Mouse (Mus musculus) midbrain, embryonic 10.5 days (tissue): Measurements from ENCODE around the gene Gm21973. TPM values are rescaled to one million over a fixed set of nuclear protein-coding genes. Genes with fewer than 3 reads are reported as not detected.

Experiments
- DNase-seq: peaks from one replicate; pipeline ENCODE4 v3.0.0-alpha.2; 2017; ENCODE audit warnings: low spot score
- H3K27ac ChIP-seq: fragments of 300-500 bp; sonication (generic); replicated peaks from 2 replicates; pipeline ENCODE4 v1.5.1; 2016; ENCODE audit warnings: mild to moderate bottlenecking
- H3K27me3 ChIP-seq: fragments of 300-500 bp; sonication (generic); 2 replicates; pipeline ENCODE4 v1.6.1; 2016; ENCODE audit warnings: low read depth, mild to moderate bottlenecking; ENCODE audit not compliant: poor library complexity, severe bottlenecking
- H3K36me3 ChIP-seq: fragments of 300-500 bp; sonication (generic); 2 replicates; pipeline ENCODE4 v1.6.1; 2016; ENCODE audit warnings: mild to moderate bottlenecking, moderate library complexity
- H3K4me1 ChIP-seq: fragments of 300-500 bp; sonication (generic); 2 replicates; pipeline ENCODE4 v1.6.1; 2016
- H3K4me3 ChIP-seq: fragments of 300-500 bp; sonication (generic); 2 replicates; pipeline ENCODE4 v1.5.1; 2016; ENCODE audit warnings: mild to moderate bottlenecking, moderate library complexity
- H3K9me3 ChIP-seq: fragments of 300-500 bp; sonication (generic); replicated peaks from 2 replicates; pipeline ENCODE4 v1.6.1; 2016; ENCODE audit warnings: mild to moderate bottlenecking
- WGBS: fragments of 180-500 bp; shearing (Covaris S2); methylation state at CpG from one replicate; pipeline ENCODE4 v1.1.7; 2016; 5-methylcytosine and 5-hydroxymethylcytosine counted together
- polyA plus RNA-seq: library from polyadenylated mRNA; unstranded; fragments of >200 nt; fragmentation: Nextera tagmentation; extraction: Ambion mirVana; gene quantifications from 2 replicates; pipeline ENCODE4 v1.2.1, GENCODE M21; 2016

Gene Gm21973
- polyA plus RNA-seq, 1 experiment from 2014 or later: not detected

DNA sequence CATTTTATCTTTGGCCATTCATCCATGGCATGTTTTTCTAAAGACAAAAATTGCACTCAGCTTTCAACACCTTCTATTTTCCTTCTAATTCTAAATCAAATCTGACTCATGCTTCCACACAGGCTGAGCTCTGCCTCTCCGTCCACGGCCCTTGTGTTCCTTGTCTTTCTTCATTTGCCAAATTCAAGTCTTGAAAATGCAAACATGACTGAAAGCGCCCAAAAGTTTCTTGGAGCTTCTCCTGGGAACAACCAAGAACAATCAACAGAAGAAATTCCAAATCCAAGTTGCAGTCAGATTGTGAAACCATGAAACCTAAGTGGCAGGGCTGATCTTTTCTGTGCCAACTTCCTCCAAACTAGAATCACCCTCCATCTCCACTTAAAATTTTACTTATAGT lies 13.4 kb downstream of the Gm21973 start:
- Histone ChIP-seq H3K4me1 (no peaks in the 10 kb centered on the region), H3K4me3 (no peak overlapping the region), H3K27me3 (no peaks in the 10 kb centered on the region), H3K9me3 (no peaks in the 10 kb centered on the region), H3K36me3 (no peaks in the 10 kb centered on the region), H3K27ac (no peak overlapping the region)
- no peak for DNase-seq
- 89% methylated on average over 3 of the region's 3 CpGs for whole genome bisulfite sequencing

DNA sequence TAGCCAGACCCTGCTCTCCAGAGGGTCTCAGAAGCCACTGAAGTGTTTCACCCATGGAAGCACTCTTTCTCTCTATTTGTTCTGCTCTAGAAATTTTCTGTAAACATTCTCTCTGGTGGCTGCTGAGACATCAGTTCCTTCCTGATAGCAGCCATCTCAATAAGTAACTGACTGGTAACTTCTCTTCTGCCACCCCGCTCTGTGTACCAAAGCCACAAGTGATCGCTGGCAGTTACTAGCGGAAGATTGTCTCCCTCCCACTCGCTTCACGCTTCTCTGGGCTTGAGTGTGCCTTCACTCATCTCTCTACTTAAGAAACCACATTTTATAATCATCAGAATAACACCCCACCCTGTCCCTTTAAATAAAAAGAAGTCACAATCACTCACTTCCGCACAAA lies 21.9 kb downstream of the Gm21973 start:
- Histone ChIP-seq H3K27me3 (no peaks in the 10 kb centered on the region), H3K4me1 (no peaks in the 10 kb centered on the region), H3K4me3 (no peak overlapping the region), H3K9me3 (no peaks in the 10 kb centered on the region), H3K36me3 (no peaks in the 10 kb centered on the region), H3K27ac (no peak overlapping the region)
- 92% methylated on average over 6 of the region's 6 CpGs for WGBS
- no peak for DNase-seq

DNA sequence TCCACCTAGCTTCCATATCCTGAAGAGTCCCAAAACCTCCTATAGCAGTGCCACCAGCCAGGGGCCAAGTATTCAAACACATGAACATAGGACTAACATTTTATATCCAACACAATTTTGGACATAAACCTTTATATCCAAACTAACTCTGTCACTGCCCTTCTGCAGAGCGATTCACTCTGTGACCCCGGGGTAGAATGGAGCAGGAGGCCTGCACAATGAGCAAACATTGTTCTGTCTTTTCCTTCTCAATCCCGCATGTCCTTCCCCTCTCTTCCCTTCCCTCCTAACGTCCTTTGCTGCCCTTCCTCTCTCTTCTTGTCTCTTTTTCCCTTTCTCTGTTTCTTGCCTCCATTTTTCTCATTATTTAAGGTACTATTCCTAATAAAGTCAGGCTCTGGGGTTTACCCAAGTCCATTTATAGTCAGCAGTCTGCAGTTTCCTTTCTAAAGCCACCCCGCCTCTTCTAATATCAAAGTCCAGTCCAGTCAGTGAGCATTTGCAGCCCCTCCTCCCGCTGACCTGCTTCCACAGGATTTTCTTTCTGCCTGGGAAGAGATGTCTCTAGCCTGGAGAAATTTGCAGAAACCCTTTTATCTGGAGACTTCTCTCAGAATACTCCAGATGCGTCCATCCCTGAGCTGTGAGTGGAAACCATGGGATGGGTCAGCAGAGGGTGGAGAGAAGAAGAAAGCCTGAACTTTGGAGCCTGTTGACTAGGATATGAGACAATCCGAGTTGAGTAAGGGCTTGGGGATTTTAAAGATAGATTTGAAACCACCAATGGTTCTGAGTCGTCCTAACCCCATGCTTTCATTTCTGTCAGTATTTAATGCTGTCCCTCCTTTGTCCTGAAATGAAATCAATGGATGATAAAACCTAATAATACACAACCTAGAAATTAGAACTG lies 33.1 kb downstream of the Gm21973 start, which contains the start of gene Agxt2:
Gene Agxt2 (plus strand): TSS at position 494 of the 910 bp plus-strand sequence.
- no peak within 1 kb of the TSS for H3K27ac ChIP-seq
- DNase-seq: no peak
- WGBS: 85% methylated on average over 9 of the region's 9 CpGs
- H3K27me3 ChIP-seq: no peaks in the 10 kb centered on the region
- H3K36me3 ChIP-seq: no peaks in the 10 kb centered on the region
- H3K9me3 ChIP-seq: no peaks in the 10 kb centered on the region
- no peak within 1 kb of the TSS for H3K4me3 ChIP-seq
- no peaks in the 10 kb centered on the region for H3K4me1 ChIP-seq

GRCm38 (mm10) chr15:10366331-10366730 lies 41.2 kb downstream of the Gm21973 start:
- Histone ChIP-seq H3K27me3 (no peaks in the 10 kb centered on the region), H3K27ac (no peak overlapping the region), H3K9me3 (no peaks in the 10 kb centered on the region), H3K4me3 (no peak overlapping the region), H3K4me1 (no peaks in the 10 kb centered on the region), H3K36me3 (no peaks in the 10 kb centered on the region)
- 94% methylated on average over 2 of the region's 2 CpGs for WGBS
- no peak for DNase-seq

- H3K36me3 ChIP-seq: no peaks in the 10 kb centered on the region
- no peak for DNase-seq
- no peaks in the 10 kb centered on the region for H3K9me3 ChIP-seq
- no peaks in the 10 kb centered on the region for H3K4me1 ChIP-seq
- no peak overlapping the region for H3K4me3 ChIP-seq
- no peaks in the 10 kb centered on the region for H3K27me3 ChIP-seq
- WGBS: 84% methylated on average over 3 of the region's 3 CpGs
- no peak overlapping the region for H3K27ac ChIP-seq
These were observed 50.2 kb downstream of the Gm21973 start for GRCm38 (mm10) chr15:10375404-10375803.

- no peak for DNase-seq
- WGBS: 93% methylated on average over 4 of the region's 4 CpGs
- H3K4me1 ChIP-seq: no peaks in the 10 kb centered on the region
These were observed 53.3 kb downstream of the Gm21973 start for GRCm38 (mm10) chr15:10378338-10378959.

GRCm38 (mm10) chr15:10379757-10380458 lies 54.7 kb downstream of the Gm21973 start:
- Histone ChIP-seq H3K4me1 (no peaks in the 10 kb centered on the region), H3K9me3 (no peaks in the 10 kb centered on the region), H3K36me3 (no peaks in the 10 kb centered on the region), H3K27ac (no peak overlapping the region), H3K27me3 (no peaks in the 10 kb centered on the region), H3K4me3 (no peak overlapping the region)
- no peak for DNase-seq
- 95% methylated on average over 3 of the region's 3 CpGs for WGBS

More at GRCm38 (mm10) chr15:10378338-10378959, 53.3 kb downstream of the Gm21973 start:
- Histone ChIP-seq H3K27ac (no peak overlapping the region), H3K9me3 (no peaks in the 10 kb centered on the region), H3K27me3 (no peaks in the 10 kb centered on the region), H3K4me3 (no peak overlapping the region), H3K36me3 (no peaks in the 10 kb centered on the region)

DNA sequence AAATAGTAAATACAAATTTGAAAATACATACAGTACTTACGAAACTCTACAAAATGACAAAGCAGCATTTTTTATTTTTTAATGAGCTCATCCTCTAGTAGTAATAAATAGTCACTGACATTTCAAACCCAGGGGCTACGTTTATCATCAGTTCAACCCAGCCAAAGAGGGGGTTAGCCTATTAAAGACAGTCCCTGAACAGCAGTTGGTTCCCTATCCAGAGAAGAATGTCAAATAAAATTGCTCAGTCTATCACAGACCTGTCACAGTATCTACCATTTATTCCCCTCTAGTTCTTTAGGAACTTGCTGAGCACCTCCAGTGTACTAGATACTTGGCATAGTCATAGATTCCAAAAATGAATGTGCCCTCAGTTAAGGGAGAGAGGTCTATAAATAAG lies 62.1 kb downstream of the Gm21973 start:
- WGBS: 78% methylated on average over 2 of the region's 2 CpGs
- Histone ChIP-seq H3K4me1 (no peaks in the 10 kb centered on the region), H3K27ac (no peak overlapping the region)

DNA sequence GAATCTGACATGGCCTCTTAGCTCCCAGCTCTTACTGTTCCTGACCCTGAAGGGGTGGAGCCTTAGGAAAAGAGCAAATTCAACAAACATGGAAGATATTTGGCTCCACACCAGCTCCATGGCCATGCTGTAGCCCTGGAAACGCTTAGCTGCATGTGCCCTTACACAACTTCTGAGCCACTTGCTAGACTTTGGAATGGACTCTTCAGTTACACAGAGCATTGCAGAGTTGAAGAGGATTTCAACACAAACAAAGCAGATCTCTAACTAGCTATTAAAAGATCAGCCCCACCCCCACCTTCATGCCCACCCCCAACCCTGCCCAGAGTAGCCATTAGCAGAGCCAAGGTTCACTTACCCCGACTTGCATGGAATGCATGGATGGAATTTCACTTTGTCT lies 74.6 kb downstream of the Gm21973 start:
- Histone ChIP-seq H3K27ac (no peak overlapping the region), H3K9me3 (no peaks in the 10 kb centered on the region; the same call in 1 of the 2 replicates), H3K27me3 (no peaks in the 10 kb centered on the region), H3K4me3 (no peak overlapping the region), H3K4me1 (no peaks in the 10 kb centered on the region), H3K36me3 (no peaks in the 10 kb centered on the region)
- WGBS: 72% methylated on average over 2 of the region's 2 CpGs
- DNase-seq: no peak

More for the DNA sequence above, 62.1 kb downstream of the Gm21973 start:
- DNase-seq: no peak
- no peak overlapping the region for H3K4me3 ChIP-seq
- H3K9me3 ChIP-seq: no peaks in the 10 kb centered on the region
- H3K36me3 ChIP-seq: no peaks in the 10 kb centered on the region
- no peaks in the 10 kb centered on the region for H3K27me3 ChIP-seq

DNA sequence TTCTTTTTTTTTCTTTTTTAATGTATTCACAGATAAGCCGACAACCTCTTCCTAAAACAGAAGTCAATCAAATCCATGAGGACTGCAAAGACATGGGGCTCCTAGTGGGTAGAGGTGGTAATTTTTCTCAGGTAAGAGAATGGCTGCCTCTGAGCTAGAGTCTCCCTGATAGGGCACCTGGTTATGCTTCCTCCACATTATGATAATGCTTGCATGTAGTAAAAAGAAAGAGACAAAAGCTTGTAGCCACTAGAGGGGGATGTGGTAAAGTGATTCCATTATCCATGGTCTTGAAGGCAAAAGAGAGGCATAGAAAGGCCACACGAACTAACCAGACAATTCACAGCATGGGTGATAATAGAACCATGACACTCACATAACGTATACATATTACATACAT lies 75.2 kb downstream of the Gm21973 start:
- H3K27me3 ChIP-seq: no peaks in the 10 kb centered on the region
- no peak for DNase-seq
- WGBS: 68% methylated on average over 3 of the region's 3 CpGs
- H3K4me3 ChIP-seq: no peak overlapping the region
- no peaks in the 10 kb centered on the region for H3K36me3 ChIP-seq
- H3K9me3 ChIP-seq: no peaks in the 10 kb centered on the region; the same call in 1 of the 2 replicates
- no peak overlapping the region for H3K27ac ChIP-seq
- H3K4me1 ChIP-seq: no peaks in the 10 kb centered on the region

- no peak overlapping the region for H3K27ac ChIP-seq
- no peak overlapping the region for H3K4me3 ChIP-seq
- DNase-seq: no peak
- H3K36me3 ChIP-seq: no peaks in the 10 kb centered on the region
- H3K27me3 ChIP-seq: no peaks in the 10 kb centered on the region
- no peaks in the 10 kb centered on the region for H3K4me1 ChIP-seq
- no peaks in the 10 kb centered on the region for H3K9me3 ChIP-seq
- WGBS: 86% methylated on average over 3 of the region's 3 CpGs
These were observed 84.7 kb downstream of the Gm21973 start for GRCm38 (mm10) chr15:10409842-10410241.

DNA sequence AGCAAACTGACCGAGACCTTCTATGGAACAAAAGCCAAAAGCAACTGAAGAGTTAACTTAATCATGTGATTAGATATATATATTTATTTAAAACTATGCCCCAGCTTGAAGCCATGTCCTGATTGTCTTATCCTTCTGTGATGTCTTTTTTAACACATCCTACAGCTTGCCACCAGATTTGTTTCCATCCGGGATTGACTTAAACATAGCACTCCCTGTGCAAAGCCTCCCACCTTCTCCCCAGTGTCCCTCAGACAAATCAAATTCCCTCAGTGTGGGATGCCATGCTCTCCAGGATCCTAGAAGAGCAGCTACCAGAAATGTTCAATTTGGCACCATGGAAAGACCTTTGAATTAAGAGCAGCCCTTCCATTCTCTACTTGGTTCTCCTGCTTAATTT lies 85.7 kb downstream of the Gm21973 start:
- Histone ChIP-seq H3K4me1 (no peaks in the 10 kb centered on the region), H3K9me3 (no peaks in the 10 kb centered on the region), H3K27me3 (no peaks in the 10 kb centered on the region), H3K4me3 (no peak overlapping the region), H3K36me3 (no peaks in the 10 kb centered on the region), H3K27ac (no peak overlapping the region)
- no peak for DNase-seq
- WGBS: 90% methylated on average over 2 of the region's 2 CpGs
